In genomic region chr15:99772277-99772880, GRCm38 (mm10) we compare ENCODE assay signal across 8 mouse cellular contexts. TPM values are rescaled to one million over a fixed set of nuclear protein-coding genes. Genes with fewer than 3 reads are reported as not detected.
DNase-seq lines count a peak whose midpoint lies in the region; ATAC-seq lines count a peak whose summit lies in the region.

No protein-coding gene starts in this region.

- DNase-seq in adrenal gland, adult (ENCODE audit: inconsistent age in 2 of 2, low spot score in 1 of 2), result peak; percentile 94 to 97
- DNase-seq in embryo, embryonic 10.5 days (ENCODE audit: low spot score), result peak; percentile 91
- peak; percentile 84 for DNase-seq in gastrocnemius, postnatal 10 days
- DNase-seq in left cerebral cortex, adult 9 months (ENCODE audit: low spot score in 2 of 2), result peak; percentile 55 to 83
- peak; percentile 80 to 86 for DNase-seq in right cerebral cortex, adult 2 months (ENCODE audit: low spot score in 2 of 2)
- peak; percentile 68 for DNase-seq in urinary bladder, postnatal 10 days (ENCODE audit: low spot score)

- no peaks in the 10 kb centered on the region for H3K36me3 ChIP-seq in megakaryocyte, embryonic 14.5 days (replicated peaks; ENCODE audit: low read length)

- peak; percentile 76 for ATAC-seq in inflammation-experienced regulatory T-cells, adult 6 months

- no peaks in the 10 kb centered on the region for H3K27me3 ChIP-seq in megakaryocyte, embryonic 14.5 days (replicated peaks)

- H3K4me1 ChIP-seq in megakaryocyte, embryonic 14.5 days, result peaks cover 36% of the 10 kb centered on the region

- peak overlapping the region; percentile 97 for H3K4me3 ChIP-seq in megakaryocyte, embryonic 14.5 days (replicated peaks)

- H3K9me3 ChIP-seq in megakaryocyte, embryonic 14.5 days, result no peaks in the 10 kb centered on the region

RNA-seq across cellular contexts. Expression of gene Cers5, which starts 0.3 kb away (rescaled TPM):
- total RNA-seq in gastrocnemius, postnatal 10 days (2021), result 10 to 100 TPM; 16.0 to 17.5 TPM
- polyA plus RNA-seq in inflammation-experienced regulatory T-cells, adult 6 months (2017; shearing (Covaris generic)), result 10 to 100 TPM; 49.5 to 66.7 (median 56.5) TPM
- 3.2 and 13.6 TPM in 2 replicates for polyA plus RNA-seq in megakaryocyte, embryonic 14.5 days (2012; ENCODE audit: insufficient read depth, low replicate concordance)

RNA-seq across cellular contexts. Expression of gene Cox14, which starts 47.0 kb away (rescaled TPM):
- 100 to 1,000 TPM; 162 to 182 TPM for total RNA-seq in gastrocnemius, postnatal 10 days (2021)
- polyA plus RNA-seq in inflammation-experienced regulatory T-cells, adult 6 months (2017; shearing (Covaris generic)), result 100 to 1,000 TPM; 133 to 168 (median 166) TPM
- polyA plus RNA-seq in megakaryocyte, embryonic 14.5 days (2012; ENCODE audit: insufficient read depth, low replicate concordance), result 83.6 and 145 TPM in 2 replicates

RNA-seq across cellular contexts. Expression of gene Gpd1, which starts 55.1 kb away (rescaled TPM):
- total RNA-seq in gastrocnemius, postnatal 10 days (2021), result 100 to 1,000 TPM; 358 to 467 TPM
- polyA plus RNA-seq in inflammation-experienced regulatory T-cells, adult 6 months (2017; shearing (Covaris generic)), result under 1 TPM in 2 of 3 experiments, not detected in 1; 0.24 to 0.39 TPM
- polyA plus RNA-seq in megakaryocyte, embryonic 14.5 days (2012; ENCODE audit: insufficient read depth, low replicate concordance), result 0.34 TPM in 1 of 2 replicates, not detected in the other

Comparison
In these comparisons a context has a peak if more than half of its experiments do, and no peak if none do; other contexts are left out.
1. Peak in every context shown above with its lines: DNase-seq, ATAC-seq and H3K4me3 ChIP-seq.